Mouse (Mus musculus): Measurements from ENCODE around the gene Ssna1.

DNA sequence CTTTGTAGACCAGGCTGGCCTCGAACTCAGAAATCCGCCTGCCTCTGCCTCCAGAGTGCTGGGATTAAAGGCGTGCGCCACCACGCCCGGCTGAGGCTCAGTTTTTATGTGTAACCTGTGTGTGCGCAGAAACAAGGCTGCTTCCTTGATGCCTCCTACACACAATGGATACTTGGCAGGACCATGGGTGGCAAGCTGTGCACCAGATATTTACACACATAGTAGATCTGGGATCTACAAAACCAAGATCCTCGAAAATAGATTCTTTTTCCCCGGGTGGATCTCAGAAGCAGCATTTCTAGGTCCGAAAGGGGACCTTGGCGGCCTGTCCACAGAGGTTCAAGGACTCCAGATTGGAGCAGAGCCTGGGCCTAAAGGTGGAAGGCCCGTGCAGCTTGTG lies 10.4 kb downstream of the Ssna1 start:
- TF ChIP-seq CTCF (IDR thresholded peaks at IDR 0.05; ENCODE audit: low read depth, low read length): no peak
- TF ChIP-seq GATA2 (IDR thresholded peaks at IDR 0.05; ENCODE audit: borderline replicate concordance, low read depth, low read length): no peak
- TF ChIP-seq TAL1 (conservative IDR thresholded peaks at IDR 0.05; ENCODE audit: low read depth, low read length): no peak
- no peak for TF ChIP-seq GATA1 (IDR thresholded peaks at IDR 0.05; ENCODE audit: borderline replicate concordance, low read length)

Measured in G1E (cell line).